Mouse (Mus musculus) C2C12 (cell line): ENCODE data around the gene Oas1e. TPM values are rescaled to one million over a fixed set of nuclear protein-coding genes. Genes with fewer than 3 reads are reported as not detected.
"Not testable (repeated sequence)": the region's sequence is repeated elsewhere in the genome, so short reads cannot be mapped to it uniquely, and the experiment has no call there.

ENCODE experiments used
- H3K27me3 ChIP-seq: one replicate; pipeline ENCODE4 v1.6.1; 2011; ENCODE audit not compliant: control insufficient read depth, insufficient read depth, insufficient read length
- H3K36me3 ChIP-seq: one replicate; pipeline ENCODE4 v1.6.1; 2011; ENCODE audit not compliant: control insufficient read depth, insufficient read depth
- H3K4me3 ChIP-seq: one replicate; pipeline ENCODE4 v1.5.1; 2011; ENCODE audit warnings: mild to moderate bottlenecking, control low read depth; ENCODE audit not compliant: poor library complexity, insufficient read depth, severe bottlenecking
- H3K79me2 ChIP-seq: one replicate; pipeline ENCODE4 v1.6.1; 2011; ENCODE audit not compliant: control insufficient read depth, insufficient read depth
- H3K79me3 ChIP-seq: one replicate; pipeline ENCODE4 v1.6.1; 2011; ENCODE audit warnings: low read depth, control low read depth
- H3ac ChIP-seq: one replicate; pipeline ENCODE3; 2011; ENCODE audit warnings: low read depth; ENCODE audit not compliant: control insufficient read depth, insufficient read length
- CEBPB ChIP-seq: IDR thresholded peaks from one replicate; pipeline ENCODE4 v1.6.1; 2011; ENCODE audit warnings: low read depth, mild to moderate bottlenecking, control low read depth, moderate library complexity
- CTCF ChIP-seq: IDR thresholded peaks from one replicate; pipeline ENCODE4 v1.5.1; 2011; ENCODE audit not compliant: control insufficient read depth, insufficient read depth, insufficient read length
- FOSL1 ChIP-seq: IDR thresholded peaks from one replicate; pipeline ENCODE4 v1.8.0; 2011; ENCODE audit warnings: mild to moderate bottlenecking, low read length; ENCODE audit not compliant: poor library complexity, insufficient read depth, severe bottlenecking
- MAX ChIP-seq: IDR thresholded peaks from one replicate; pipeline ENCODE4 v1.6.1; 2011; ENCODE audit warnings: mild to moderate bottlenecking, control low read depth
- MYOD1 ChIP-seq: IDR thresholded peaks from one replicate; pipeline ENCODE4 v1.6.1; 2011; ENCODE audit warnings: low read depth; ENCODE audit not compliant: control insufficient read depth, insufficient read length
- MYOG ChIP-seq: IDR thresholded peaks from one replicate; pipeline ENCODE4 v1.6.1; 2011; ENCODE audit not compliant: control insufficient read depth, insufficient read length; ENCODE audit errors: extremely low read depth
- USF1 ChIP-seq: IDR thresholded peaks from one replicate; pipeline ENCODE4 v1.6.1; 2011; ENCODE audit warnings: low read depth, mild to moderate bottlenecking, control low read depth, moderate library complexity
- long read RNA-seq, 2 experiments: library from polyadenylated mRNA; unstranded; transcript quantifications; one replicate each; pipeline ENCODE4 v2.0.0; 2019 to 2020
- polyA plus RNA-seq: library from polyadenylated mRNA; unstranded; fragments of >200 nt; fragmentation: generic; extraction: Trizol; gene quantifications from one replicate; pipeline ENCODE4 v1.2.1, GENCODE M21; 2012; ENCODE audit warnings: missing spikeins

Oas1e gene
- polyA plus RNA-seq: not detected
- long read RNA-seq, experiment 1: 0 reads
- long read RNA-seq, experiment 2: 0 reads

DNA sequence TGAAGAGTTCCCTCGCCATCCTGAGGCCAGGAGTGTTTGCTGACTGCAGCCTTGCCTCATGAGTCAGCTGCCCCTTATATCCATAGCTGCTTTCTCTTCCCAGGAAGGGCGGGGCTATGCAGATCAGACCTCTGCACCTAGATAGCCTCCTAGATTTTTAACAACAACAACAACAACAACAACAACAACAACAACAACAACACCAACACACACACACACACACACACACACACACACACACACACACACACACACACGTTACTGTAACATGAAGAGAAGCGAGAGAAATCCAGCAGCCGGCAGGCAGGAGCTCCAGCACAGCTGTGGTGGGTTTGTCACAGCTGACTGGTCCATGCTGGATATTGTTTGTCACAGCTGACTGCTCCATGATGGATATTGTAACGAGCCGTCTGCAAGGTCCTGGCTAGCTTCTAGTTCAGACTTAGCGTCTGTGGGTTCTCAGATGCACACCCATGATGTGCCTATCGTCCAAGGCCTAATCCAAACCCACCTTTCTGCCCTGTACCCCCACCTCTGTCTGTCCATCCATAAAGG is at the start of gene Oas1e:
Gene Oas1e, minus strand, starts transcription at position 51 of the 555 bp plus-strand sequence.
- not testable (repeated sequence) for H3K79me3 ChIP-seq, H3K79me2 ChIP-seq, H3K27me3 ChIP-seq, H3K36me3 ChIP-seq, H3ac ChIP-seq, H3K4me3 ChIP-seq

DNA sequence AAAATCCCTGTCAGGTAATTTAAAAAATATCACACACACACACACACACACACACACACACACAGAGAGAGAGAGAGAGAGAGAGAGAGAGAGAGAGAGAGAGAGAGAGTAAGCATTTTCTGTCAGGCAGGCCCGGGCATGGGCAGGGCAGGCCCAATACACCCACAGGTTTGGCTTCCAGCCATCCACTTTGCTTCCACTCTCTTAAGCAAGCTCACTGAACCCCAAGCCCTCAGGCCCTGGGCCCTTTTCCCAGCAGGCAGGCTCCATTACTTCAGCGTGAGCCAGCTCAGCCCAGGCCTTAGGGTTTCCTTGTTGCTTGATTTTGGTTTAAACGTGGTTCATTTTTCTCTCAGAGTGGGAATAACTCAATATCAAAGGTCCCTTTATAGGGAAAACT is 49.4 kb upstream of the Oas1e start:
- Histone ChIP-seq H3K79me3 (no peaks in the 10 kb centered on the region), H3ac (no peak overlapping the region), H3K36me3 (no peaks in the 10 kb centered on the region), H3K79me2 (no peaks in the 10 kb centered on the region), H3K4me3 (no peak overlapping the region), H3K27me3 (peaks cover 10% of the 10 kb centered on the region)
- TF ChIP-seq USF1 (no peak), CEBPB (no peak), CTCF (no peak), MAX (no peak), FOSL1 (no peak), MYOD1 (no peak), MYOG (no peak)

DNA sequence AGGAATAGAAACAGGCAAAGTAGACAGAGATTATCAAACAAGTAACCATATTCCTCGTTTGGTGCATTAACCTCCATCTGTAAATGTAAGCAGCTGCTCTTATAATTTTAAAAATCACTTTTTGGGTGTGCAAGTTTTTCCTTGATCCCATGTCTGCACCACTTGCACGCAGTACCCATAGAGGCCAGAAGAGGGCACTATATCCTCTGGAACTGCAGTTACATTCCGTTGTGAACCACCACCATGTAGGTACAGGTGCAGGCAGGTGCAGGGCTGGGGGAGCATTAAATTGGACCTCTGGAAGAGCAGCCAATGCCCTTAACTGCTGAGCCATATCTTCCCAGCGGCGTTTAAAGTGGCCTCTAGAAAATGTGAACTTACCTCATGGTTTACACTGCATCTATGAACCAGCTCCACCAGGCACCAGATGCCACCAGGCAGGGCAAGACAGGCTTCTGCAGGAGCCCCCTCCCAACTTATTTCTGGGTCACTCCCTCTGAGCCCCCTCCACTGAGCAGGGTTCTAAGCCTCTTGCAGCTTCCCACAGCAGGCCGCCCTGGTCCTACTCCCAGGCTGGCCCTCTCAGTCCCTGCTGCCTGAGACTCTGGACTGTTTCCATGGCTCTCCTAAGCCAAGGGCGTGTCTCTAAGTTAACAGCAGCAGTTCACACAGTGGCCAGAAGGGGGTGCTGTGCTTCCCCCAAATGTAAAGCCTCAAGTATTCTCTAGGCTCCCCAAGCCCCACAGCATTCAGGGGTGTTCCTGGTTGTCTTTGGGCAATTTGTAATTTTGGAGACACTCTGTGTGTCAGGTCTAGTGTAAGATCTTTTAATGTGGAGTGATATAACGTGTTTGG is 41.6 kb upstream of the Oas1e start:
- H3K79me3 ChIP-seq: no peaks in the 10 kb centered on the region
- peak; percentile 13 for TF ChIP-seq CTCF
- no peak for TF ChIP-seq CEBPB
- H3K4me3 ChIP-seq: no peak overlapping the region

DNA sequence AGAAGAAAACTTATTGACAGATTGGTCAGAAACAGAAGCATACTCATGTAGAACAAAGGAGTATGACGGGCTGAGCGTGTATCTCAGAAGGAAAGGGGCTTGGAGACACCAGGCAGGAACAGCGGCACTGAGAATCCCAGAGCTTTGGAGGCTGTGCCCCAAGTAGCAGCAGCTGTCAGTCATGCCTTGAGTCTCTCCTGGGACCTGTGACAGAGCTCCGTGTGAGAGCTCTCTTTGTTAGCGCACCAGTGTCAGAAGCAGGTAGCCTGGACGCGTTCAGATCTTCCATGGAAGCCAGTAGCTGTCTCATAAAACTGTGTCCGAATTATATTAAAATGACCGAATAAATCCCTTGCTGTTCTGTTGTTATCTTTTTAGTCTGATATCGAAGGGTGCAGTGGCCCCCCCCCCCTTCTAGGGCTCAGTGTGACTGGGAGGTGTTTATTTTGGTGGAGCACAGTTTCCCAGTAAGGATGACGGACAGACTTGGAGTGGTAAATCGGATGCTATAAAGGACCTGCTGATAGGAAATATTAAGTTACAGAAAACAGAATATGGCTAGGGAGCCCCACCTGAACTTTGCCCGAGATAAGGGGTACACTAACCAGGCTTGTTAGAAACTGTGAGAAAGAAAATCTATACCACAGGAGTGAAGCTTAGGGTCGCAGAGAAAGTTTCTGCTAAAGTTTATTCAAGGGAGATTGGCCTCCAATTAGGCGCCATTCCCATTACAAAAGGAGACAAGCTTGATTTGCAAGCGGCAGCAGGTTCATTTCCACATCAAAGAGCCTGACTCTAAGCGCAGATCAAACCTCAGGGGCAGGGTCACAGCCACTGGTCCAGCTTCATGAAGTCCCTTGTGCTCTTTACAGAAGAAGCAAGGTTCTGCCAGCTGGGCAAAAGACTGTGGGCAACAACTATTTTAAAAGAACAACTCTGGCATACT is 38.3 kb upstream of the Oas1e start:
- no peaks in the 10 kb centered on the region for H3K27me3 ChIP-seq
- no peak overlapping the region for H3K4me3 ChIP-seq
- TF ChIP-seq MAX (no peak), CEBPB (no peak), USF1 (no peak), MYOD1 (no peak), FOSL1 (no peak), MYOG (no peak), CTCF (no peak)
- no peaks in the 10 kb centered on the region for H3K79me3 ChIP-seq
- no peaks in the 10 kb centered on the region for H3K36me3 ChIP-seq
- no peak overlapping the region for H3ac ChIP-seq
- H3K79me2 ChIP-seq: no peaks in the 10 kb centered on the region

More for the DNA sequence above, 41.6 kb upstream of the Oas1e start:
- H3K27me3 ChIP-seq: no peaks in the 10 kb centered on the region
- H3ac ChIP-seq: no peak overlapping the region
- H3K36me3 ChIP-seq: no peaks in the 10 kb centered on the region
- H3K79me2 ChIP-seq: no peaks in the 10 kb centered on the region

DNA sequence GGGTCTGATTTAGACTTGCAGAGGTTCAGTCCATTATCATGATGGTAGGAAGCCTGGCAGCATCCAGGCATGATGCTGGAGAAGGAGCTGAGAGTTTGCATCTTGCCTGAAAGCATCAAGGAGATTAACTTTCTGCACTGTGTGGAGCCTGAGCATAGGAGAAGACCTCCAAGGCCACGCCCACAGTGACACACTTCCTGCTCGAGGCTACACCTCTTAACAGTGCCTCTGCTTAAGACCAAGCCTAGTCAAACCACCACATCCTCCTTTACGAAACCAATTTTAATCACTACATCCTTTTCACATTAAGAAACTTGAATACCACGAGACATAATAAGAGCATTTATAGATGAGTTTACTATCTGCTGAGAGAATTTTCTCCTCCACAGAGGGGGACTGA is 35.7 kb upstream of the Oas1e start:
- H3K79me2 ChIP-seq: no peaks in the 10 kb centered on the region
- H3K27me3 ChIP-seq: no peaks in the 10 kb centered on the region
- H3K79me3 ChIP-seq: no peaks in the 10 kb centered on the region
- no peaks in the 10 kb centered on the region for H3K36me3 ChIP-seq
- H3ac ChIP-seq: no peak overlapping the region
- H3K4me3 ChIP-seq: no peak overlapping the region
- no peak for TF ChIP-seq MAX
- TF ChIP-seq CEBPB: no peak
- no peak for TF ChIP-seq MYOG
- no peak for TF ChIP-seq CTCF
- TF ChIP-seq USF1: no peak
- TF ChIP-seq MYOD1: no peak
- TF ChIP-seq FOSL1: no peak

DNA sequence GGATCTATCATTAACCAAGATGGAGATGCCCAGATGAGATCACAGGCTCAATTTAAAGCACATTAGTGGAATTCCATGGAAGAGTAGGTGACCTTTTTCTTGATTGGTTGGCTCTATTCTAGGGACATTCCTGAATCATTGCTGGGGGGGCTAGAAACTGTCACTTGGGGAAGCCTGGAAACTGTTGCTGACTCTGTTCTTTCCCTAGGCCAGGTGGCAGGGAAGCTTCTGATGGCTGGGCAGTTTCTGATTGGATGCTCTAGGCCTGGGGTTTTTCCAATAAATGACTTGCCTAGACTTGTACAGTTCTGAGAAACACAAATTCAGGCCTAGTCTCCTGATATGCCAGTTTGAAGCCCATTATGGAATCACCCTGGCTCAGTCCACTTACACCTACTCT is 23.7 kb upstream of the Oas1e start:
- Histone ChIP-seq H3ac (no peak overlapping the region), H3K79me3 (no peaks in the 10 kb centered on the region), H3K79me2 (no peaks in the 10 kb centered on the region), H3K36me3 (no peaks in the 10 kb centered on the region), H3K4me3 (no peak overlapping the region), H3K27me3 (no peaks in the 10 kb centered on the region)
- TF ChIP-seq MYOG (no peak), MYOD1 (no peak), FOSL1 (no peak), MAX (no peak), CEBPB (no peak), CTCF (no peak), USF1 (no peak)
